Mouse (Mus musculus): ENCODE data around the gene Olfr692. TPM values are rescaled to one million over a fixed set of nuclear protein-coding genes. Genes with fewer than 3 reads are reported as not detected.
A peak's percentile ranks its signal among the peaks of the same experiment; 100 is the strongest.
"Not testable (repeated sequence)": the region's sequence is repeated elsewhere in the genome, so short reads cannot be mapped to it uniquely, and the experiment has no call there.

The Olfr692 gene
- not detected for total RNA-seq (2021)
- long read RNA-seq, experiment 1, result 0 reads
- long read RNA-seq, experiment 2, result 0 reads

DNA sequence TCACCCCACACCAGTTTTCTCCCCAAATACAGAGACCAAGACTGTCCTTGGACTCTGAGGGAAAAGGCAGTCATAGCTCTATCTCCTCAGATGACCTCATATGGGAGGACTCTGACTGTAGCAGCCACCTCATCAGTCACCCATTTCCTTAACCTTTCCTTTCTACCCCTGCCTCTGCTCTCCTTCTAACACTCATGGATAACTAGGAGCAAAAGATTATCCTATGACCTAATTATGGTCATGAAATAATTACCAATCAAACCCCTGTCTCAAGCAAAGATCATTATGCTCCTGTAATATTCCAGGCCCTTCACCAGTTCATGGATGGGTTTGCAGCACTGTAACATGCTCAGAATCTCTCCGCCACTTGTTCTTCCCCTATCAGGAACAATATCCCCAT, at the start of gene Olfr692:
TSS of gene Olfr692 (plus strand) at position 301 of the 400 bp plus-strand sequence.
- no peak for DNase-seq (ENCODE audit: low spot score in 2 of 2)

DNA sequence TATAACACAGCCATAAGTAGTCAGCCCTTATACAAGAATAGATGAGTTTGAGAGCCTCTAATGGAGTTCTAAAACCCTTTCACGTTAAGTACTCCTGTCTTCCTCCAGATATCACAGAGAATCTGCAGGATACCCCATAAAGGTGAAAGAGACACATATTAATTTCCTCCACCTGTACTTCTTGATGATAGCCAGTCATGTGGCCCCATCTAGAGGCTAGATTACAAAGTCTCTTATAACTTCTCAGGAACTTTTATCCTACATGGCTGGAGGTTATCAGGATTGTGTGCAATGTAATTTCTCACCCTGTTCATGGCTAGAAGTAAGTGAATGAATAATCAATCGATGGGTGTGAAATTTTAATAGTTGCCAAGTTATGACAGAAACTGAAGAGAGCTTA, 42.7 kb upstream of the Olfr692 start:
- no peak for DNase-seq (ENCODE audit: low spot score in 2 of 2)

DNA sequence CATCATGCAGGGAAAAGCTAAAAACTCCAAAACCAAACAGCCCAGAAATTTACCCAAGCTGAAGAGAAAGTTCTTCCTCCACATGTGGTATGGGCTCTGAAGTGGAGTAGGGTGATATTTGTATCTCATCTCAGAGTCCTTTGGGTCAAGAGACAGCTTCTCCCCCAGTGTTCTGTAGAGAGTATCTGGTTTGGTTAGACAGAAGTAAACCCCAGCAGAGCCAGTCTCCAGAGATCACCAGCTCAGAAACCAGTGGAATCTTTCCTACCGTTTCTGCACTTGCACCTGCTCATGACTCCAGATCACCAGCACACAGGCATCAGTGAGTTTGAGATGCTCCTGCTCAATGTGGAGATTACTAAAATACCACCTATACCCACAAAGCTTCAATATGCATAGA, 34.0 kb upstream of the Olfr692 start, which contains the start of gene Olfr690:
TSS of gene Olfr690 (minus strand) at position 101 of the 400 bp plus-strand sequence.
- no peak for DNase-seq (ENCODE audit: low spot score in 2 of 2)

DNA sequence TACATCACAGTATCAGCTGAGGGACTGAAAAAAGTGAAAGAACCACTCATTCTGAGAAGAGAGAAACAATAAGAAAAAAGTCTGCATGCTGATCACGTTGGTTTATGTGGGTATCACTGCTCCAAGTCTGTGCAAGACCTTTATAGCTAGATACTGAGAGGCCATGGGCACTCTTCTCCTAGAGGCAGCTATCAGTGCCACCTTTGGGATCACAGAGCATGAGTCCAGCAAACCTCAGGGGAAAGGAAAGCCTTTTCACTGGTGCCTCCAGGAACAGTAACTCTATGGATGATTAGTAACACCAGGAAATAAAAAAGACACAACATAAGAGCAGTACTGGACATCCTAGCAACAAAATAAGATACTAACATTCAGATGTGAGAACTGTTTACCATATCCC, 25.9 kb upstream of the Olfr692 start, which contains the start of gene Olfr691:
TSS of gene Olfr691 (minus strand) at position 101 of the 400 bp plus-strand sequence.
- DNase-seq (ENCODE audit: low spot score in 2 of 2), result no peak

DNA sequence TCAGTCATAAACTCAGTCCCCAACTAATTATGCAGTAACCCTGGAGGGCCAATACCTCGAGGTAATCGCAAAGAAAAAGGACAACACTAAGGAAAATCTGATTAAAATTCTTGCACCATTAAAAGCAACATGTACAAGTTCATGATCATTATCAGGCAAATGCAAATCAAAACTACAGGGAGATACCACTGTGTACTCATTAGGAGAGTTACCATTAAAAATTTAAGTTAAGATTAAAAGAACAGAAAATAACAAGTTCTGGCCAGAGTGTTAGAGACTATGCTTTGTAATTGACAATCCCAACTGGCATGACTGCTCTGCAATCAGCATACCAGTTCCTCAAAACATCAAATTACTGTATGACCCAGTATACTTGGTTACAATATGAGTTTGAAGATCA, 25.3 kb upstream of the Olfr692 start:
- no peak for DNase-seq (ENCODE audit: low spot score in 2 of 2)

DNA sequence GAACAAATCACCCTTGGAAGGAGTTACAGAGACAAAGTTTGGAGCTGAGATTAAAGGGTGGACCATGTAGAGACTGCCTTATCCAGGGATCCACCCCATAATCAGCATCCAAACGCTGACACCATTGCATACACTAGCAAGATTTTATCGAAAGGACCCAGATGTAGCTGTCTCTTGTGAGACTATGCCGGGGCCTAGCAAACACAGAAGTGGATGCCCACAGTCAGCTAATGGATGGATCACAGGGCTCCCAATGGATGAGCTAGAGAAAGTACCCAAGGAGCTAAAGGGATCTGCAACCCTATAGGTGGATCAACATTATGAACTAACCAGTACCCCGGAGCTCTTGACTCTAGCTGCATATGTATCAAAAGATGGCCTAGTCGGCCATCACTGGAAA, 12.0 kb upstream of the Olfr692 start:
- not testable (repeated sequence) for DNase-seq (ENCODE audit: low spot score in 2 of 2)

DNA sequence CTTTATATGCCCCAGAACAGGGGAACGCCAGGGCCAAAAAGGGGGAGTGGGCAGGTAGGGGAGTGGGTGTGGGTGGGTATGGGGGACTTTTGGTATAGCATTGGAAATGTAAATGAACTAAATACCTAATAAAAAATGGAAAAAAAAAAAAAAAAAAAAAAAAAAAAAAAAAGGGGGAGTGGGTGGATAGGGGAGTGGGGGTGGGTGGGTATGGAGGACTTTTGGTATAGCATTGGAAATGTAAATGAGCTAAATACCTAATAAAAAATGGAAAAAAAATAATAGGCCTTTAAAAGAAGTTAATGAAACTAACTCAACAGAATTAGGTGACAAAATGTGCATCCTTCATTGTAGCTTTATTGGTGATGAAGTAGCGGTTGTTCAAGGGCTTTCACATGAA, 11.5 kb upstream of the Olfr692 start:
- DNase-seq (ENCODE audit: low spot score in 2 of 2), result not testable (repeated sequence)

DNA sequence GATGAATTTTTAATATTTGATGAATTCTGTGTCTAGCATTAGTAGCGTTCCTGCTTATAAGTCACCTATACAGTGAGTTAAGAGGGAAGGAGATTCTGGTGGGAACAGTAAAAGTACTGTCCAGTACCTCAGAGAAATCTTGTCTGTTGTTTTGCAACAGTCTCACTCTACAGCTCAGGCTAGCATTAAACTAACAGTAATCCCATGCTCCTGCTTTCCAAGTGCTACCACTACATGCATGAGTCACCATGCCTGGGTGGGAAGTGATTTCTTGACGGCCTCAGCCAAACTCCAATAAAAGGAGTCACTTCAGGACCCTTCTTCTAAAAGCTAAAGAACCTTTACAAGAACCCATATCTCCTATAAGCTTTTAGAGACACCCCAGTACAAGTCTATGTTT, 6.3 kb upstream of the Olfr692 start:
- no peak for DNase-seq (ENCODE audit: low spot score in 2 of 2)

DNA sequence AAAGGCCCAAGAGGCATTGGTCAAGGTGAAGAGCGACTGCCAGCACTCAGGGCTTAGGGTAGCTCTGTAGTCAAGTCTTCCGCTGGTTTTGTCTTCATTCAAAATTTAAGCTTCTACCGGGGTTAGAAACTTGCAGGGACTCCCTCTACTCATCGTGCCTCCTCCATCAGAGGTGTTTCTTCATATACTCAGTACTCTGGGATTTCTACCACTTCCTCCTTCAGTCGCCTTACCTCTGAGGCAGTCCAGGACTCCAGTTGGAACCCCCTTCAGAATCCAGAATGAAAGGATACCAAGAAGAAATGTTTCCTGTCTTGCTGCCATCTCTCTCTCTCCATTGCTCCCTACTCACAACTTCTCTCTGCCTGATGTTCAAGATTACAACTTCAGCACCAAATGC, 762 bp upstream of the Olfr692 start:
- DNase-seq (ENCODE audit: low spot score in 2 of 2), result no peak

DNA sequence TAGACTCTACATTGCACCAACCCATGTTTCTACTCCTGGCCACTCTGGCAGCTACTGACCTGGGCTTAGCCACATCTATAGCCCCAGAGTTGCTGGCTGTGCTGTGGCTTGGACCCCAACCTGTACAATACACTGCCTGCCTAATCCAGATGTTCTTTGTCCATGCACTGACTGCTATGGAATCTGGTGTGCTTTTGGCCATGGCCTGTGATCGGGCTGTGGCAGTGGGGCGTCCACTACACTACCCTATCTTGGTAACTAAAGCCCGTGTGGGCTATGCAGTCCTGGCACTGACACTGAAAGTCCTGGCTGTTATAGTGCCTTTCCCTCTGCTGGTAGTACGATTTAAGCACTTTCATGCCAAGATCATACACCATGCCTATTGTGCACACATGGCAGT, 491 bp downstream of the Olfr692 start:
- DNase-seq (ENCODE audit: low spot score in 2 of 2), result no peak

DNA sequence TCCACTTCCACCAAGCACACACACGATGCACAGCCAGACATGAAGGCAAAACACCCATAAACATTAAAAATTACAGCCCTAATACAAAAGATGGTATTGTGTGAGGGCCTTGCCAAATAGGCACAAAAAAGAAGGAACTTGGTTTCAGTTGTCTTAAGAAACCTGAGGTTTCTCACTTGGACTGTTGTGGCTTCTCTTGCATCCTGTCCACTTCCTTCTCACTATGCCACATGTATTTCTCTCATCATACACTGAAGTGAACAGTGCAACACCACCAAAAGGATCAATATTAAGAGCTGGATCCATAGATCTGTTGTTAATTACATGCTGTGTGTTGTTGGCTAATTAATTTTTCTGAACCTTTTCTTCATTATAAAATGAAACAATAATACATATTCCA, 4.9 kb downstream of the Olfr692 start:
- no peak for DNase-seq (ENCODE audit: low spot score in 2 of 2)

DNA sequence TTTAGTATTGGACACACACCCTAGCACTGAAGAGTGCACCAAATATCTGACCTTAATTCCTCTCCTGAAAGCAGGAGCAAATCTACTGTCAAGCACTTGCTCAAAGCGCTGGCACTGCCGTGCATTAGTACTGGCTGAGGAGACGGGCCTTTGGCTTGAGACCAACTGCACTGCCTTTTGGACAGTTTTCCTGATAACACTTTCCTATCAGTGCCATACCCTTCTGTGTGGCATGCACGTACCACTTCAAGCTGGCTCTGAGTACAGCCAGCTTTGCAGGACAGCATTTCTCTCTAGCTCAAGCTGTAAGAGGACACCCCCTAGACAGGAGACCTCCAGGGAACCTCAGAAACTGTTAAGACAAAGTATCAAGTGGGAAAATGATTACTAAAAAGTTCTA, 5.5 kb downstream of the Olfr692 start:
- DNase-seq (ENCODE audit: low spot score in 2 of 2), result no peak

DNA sequence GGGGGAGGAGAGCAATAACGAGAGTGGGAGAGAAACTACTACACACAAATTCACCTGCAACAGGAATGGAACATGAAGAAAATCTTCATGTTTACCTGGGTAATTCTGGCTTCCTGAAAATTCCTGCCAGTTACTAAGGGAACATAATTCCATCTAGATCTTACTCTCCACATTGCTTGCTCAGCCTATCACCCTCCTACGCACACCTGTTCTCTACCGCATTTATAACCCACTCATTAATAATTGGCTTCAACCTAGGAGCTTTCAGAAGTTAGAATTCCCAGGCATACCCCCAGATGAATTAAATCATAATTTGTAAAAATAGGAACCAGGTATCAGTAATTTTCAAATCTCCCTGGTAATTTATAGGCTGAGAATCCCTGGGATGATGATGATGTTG, 5.9 kb downstream of the Olfr692 start:
- DNase-seq (ENCODE audit: low spot score in 2 of 2), result peak in 1 of 2 experiments; percentile 52

DNA sequence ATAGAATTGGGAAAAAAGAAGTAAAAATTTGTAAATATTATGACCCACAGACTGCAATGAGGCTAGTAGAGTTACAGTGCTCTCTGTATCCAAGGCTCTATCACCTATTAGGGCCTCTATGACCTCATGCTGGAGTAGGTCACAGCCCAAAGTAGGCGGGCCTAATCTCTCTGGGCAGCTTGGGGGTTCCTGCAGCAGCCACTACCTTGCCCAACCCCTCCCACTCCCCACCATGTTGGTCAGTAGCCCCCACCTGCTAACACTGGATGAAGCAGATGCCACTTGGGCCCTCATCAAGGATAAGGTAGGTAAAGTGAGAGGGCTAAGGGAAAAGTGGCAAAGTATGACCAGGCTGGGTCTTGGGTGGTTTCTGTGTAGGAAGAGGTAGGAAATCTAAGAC, 6.8 kb downstream of the Olfr692 start, which contains the start of gene Gm5901:
TSS of gene Gm5901 (plus strand) at position 173 of the 400 bp plus-strand sequence.
- no peak for DNase-seq (ENCODE audit: low spot score in 2 of 2)

DNA sequence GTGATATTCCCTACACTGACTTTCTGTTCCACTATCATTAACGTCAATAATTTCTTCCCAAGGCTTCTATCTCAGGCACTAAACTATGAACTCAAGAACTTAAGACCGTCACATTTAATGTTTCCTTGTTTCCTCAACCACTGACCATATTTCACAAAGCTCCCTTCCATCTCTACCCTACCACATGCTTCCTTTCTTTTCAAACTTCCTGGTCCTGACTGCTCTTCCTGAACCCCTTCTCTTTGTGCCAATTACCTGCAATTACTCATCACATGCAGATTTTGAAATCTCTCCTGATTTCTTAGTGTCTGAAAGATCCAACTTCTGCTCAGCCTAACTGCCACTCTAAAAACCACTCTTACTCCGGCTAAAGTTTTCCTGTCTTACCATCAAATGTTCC, 12.3 kb downstream of the Olfr692 start:
- no peak for DNase-seq (ENCODE audit: low spot score in 2 of 2)

DNA sequence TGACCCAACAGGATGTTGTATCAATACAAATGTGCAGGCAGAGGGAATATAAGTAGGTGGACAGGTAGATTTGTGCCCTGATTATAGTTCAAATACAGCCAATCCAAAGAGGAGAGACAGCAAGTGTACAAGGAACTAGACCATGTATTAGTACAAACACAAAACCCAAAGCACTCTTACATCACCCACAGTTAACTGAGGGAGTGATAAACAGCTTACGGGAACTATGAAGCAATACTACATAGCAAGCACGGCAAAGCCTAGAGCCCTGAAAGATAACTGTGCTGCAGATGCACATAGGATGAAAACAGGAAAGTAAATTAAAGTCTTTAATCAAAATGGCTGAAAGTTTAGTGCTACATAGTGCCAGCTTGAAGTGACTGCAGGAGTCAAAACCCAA, 19.7 kb downstream of the Olfr692 start:
- no peak for DNase-seq (ENCODE audit: low spot score in 2 of 2)

DNA sequence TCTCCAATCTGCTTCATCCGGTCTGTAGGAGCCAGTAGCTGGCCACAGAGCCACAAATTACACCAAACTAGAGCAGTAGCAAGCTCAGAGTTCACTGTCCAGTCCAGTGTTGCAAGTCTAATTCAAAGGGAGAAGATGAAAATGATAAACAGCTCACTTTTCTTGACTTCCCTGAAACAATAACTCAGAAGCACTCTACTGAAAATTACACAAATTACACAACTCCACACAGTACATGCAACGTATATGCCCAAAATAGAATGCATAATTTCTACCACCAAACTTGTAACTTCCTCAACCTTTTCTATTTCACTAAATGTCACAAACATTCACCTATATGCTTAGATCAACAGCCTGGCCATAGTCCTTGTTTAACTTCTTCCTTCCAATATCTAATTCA, 22.2 kb downstream of the Olfr692 start:
- DNase-seq (ENCODE audit: low spot score in 2 of 2), result no peak

DNA sequence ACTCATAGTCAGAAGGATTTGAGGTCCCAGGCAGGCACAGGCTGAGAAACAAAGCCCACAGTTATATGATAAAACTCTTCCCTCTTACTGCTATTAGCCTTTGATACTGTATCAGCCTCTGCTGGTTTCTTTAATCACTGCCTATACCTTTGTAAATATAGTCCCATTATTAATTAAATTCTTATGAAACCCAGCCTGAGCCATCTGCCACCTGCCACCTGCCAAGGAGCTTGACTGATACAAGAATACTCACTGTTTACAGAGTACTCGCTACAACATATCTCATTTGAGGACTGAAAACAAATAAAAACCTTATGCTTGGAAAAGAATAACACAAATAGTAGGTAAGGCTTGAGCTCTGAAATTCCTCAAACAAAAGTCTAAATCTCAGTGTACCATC, 26.6 kb downstream of the Olfr692 start:
- no peak for DNase-seq (ENCODE audit: low spot score in 2 of 2)

DNA sequence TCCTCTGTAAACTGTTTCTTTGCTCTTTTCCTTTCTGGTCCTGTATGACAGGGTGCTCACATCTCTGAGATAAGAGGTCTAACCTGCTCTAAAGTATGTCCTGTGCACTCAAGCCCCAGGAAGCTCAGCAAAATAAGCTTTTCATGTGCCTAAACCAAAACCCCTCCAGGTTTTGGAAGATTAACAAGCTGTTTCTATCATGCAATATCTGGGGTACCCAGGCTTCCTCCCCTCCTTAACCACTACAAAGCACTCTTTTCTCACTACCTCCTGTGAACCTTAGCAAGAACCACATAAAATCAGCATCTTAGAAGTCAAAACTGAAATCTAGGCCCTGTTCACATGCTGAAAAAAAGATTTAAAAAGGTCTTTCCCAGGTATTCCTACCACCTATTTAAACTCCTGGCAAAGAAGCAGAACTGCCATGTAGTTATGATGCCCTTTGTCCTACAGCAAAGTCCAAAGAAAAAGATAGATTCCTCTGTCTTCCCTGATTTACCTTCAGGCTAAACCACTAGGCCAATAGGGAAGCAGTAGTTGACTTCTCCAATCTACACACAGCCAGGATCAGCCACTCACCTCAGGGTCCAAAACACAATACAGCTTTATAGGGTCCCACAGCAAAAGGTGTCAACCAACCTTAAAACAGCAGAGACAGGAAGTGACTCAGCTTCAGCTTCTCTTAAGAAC, 27.2 kb downstream of the Olfr692 start:
- no peak for DNase-seq (ENCODE audit: low spot score in 2 of 2)

DNA sequence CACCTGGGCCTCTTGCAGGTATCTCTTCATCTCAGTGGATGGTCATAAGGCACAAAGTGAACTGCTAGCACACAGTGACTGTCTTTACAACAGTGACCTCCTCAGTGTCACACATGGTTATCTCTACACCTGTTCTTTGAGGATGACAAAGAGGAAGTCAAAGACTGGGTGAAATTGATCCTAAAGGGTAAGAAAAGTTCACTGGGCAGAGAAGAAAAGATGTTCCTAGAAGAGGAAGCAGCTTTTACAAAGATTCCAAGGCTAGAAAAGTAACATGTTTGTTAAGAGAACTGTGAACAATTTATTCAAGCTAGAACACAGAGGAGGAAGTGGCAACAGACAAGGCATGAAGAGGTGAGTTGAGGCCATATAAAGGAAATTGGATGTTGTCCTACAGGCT, 28.1 kb downstream of the Olfr692 start:
- no peak for DNase-seq (ENCODE audit: low spot score in 2 of 2)

DNA sequence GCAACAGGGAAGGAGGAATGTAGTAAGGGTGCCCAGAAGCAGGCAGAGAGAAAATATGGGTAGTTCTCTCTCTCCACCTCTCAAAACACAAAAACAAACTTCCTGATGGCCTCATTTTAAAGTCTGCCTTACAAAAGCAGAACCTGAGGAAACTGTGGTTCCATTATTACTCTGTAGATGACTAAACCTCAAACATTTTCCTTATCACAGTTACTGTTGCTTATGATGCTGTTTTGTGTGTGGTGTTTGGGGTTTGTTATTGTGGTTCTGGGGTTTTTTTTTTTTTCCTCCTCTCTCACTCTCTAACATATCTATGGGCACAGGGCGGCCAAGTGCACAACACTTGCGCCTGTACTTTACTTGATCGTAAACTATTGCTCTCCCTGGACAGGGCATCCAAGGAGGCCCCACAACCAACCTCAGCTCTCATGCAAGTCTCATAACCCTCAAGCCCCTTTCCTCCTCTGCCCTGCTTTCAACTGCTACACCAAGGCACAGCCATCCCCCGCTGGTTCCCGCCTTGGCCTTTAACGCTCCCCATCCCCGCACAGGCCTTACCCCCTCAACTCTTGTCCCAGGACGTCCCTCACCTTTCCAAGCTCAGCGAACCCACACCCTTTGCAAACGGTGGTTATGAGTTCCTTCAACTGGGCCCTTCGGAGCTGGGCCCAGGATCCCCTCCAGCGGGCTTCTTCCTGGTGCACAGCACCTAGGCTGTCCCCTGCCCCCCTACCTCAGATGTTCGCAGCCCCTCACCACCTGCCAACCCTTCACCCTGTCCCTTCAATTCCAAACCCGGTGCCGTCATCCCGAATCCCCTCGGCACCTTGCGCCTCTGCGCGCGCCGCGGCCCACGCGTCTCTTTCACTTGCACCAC, 31.3 kb downstream of the Olfr692 start:
- no peak for DNase-seq (ENCODE audit: low spot score in 2 of 2)

DNA sequence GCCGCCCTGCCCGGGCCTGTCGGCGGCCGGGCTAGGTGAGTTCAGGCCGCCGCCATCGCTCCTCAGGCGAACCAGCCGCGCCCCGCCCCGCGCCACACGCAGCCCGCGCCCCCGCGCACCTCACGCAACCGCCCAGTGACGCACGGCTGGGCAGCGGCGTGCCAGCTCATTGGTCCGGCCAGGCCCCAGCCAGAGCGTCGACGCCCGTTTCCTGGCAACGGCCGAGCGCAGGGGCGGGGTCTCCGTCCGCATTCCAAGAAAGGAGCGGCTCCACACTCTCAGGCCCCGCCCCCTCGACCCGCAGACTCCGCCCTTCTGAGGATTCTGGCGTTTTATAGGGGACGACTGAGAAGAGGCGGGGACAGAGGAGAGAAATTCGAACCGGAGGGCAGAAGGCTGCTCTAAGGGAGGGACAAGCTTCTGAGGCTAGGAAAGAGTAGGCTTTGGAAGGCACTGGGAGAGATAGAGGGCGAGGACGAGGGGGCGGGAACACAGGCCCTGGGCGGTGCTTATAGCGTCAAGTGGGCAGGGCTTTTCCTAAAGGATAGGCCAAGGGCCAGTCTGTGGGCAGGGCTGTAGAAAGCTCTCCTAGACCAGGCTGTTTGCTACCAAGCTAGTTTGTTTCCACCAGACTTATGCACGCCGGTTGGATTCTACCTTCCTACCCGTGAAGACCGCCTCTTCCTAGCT, 32.0 kb downstream of the Olfr692 start, which contains the start of gene Fam160a2:
TSS of gene Fam160a2 (minus strand) at position 120 of the 690 bp plus-strand sequence.
- DNase-seq (ENCODE audit: low spot score in 2 of 2), result peak; percentile 98 to 100

All from layer of hippocampus, postnatal 14 days (tissue).